Mouse (Mus musculus): ENCODE measurements at regions not wholly inside any gene's neighbourhood (a gene's known extent, or its start where the extent isn't known, plus 50 kb on each side); places are given as distances from the start of the nearest gene placed in this dataset.

DNA sequence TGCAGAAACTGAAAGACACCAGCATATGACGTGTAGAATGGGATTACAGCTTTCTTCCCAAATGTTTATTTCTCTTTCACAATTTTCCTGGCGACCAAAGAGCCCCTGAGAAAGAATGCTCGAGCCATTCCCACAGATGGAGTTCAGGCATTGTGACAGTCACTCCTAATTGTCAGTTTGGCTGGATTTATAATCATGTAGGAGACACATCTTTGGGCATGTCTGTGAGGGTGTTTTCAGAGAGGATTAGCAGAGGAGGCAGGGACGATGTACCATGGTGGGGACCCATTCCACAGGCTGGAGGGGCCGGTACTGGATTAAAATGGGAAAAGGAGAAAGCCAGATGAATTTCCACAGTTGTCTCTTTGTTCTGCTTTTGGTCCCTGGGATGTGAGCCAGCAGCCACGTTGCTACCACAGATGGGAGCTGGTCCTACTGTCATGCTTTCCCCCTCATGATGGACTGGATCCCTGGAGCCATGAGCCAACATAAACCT, 76.0 kb upstream of the Eif4g2 start:
- TF ChIP-seq CTCF (IDR thresholded peaks at IDR 0.05) (no peak), EP300 (IDR thresholded peaks at IDR 0.05) (no peak)

All from lung, postnatal 0 days (tissue).